Mouse (Mus musculus): Measurements from ENCODE around the gene Alb. TPM values are rescaled to one million over a fixed set of nuclear protein-coding genes. Genes with fewer than 3 reads are reported as not detected.

Gene Alb
- polyA plus RNA-seq, 1 experiment = 1.2 TPM

GRCm38 (mm10) chr5:90447577-90447976 is 13.1 kb upstream of the Alb start:
- no peak overlapping the region for H3K27ac ChIP-seq (ENCODE audit: insufficient read depth, low read length)
- no peak for DNase-seq (ENCODE audit: low read depth in 1 of 2, low spot score in 2 of 2)
- H3K4me3 ChIP-seq (ENCODE audit: extremely low read depth, insufficient read depth, insufficient read length) = no peak overlapping the region

GRCm38 (mm10) chr5:90449961-90450360 is 10.7 kb upstream of the Alb start:
- no peak for DNase-seq (ENCODE audit: low read depth in 1 of 2, low spot score in 2 of 2)
- no peak for TF ChIP-seq POLR2A (IDR thresholded peaks at IDR 0.05; ENCODE audit: low read depth, low read length)
- H3K27ac ChIP-seq (ENCODE audit: insufficient read depth, low read length) = no peak overlapping the region
- H3K4me1 ChIP-seq (ENCODE audit: control insufficient read depth, insufficient read depth, insufficient read length) = peaks cover 2% of the 10 kb centered on the region
- H3K36me3 ChIP-seq (ENCODE audit: control insufficient read depth, insufficient read depth, low read length) = no peaks in the 10 kb centered on the region
- H3K4me3 ChIP-seq (ENCODE audit: extremely low read depth, insufficient read depth, insufficient read length) = no peak overlapping the region
- H3K27me3 ChIP-seq (ENCODE audit: control insufficient read depth, insufficient read depth, low read length) = no peaks in the 10 kb centered on the region
- 87% methylated on average over 5 of the region's 5 CpGs for WGBS

More at GRCm38 (mm10) chr5:90447577-90447976, 13.1 kb upstream of the Alb start:
- Histone ChIP-seq H3K4me1 (ENCODE audit: control insufficient read depth, insufficient read depth, insufficient read length) (no peaks in the 10 kb centered on the region), H3K27me3 (ENCODE audit: control insufficient read depth, insufficient read depth, low read length) (no peaks in the 10 kb centered on the region), H3K36me3 (ENCODE audit: control insufficient read depth, insufficient read depth, low read length) (no peaks in the 10 kb centered on the region)
- TF ChIP-seq POLR2A (IDR thresholded peaks at IDR 0.05; ENCODE audit: low read depth, low read length) = no peak
- no peak for TF ChIP-seq CTCF (IDR thresholded peaks at IDR 0.05; ENCODE audit: extremely low read depth, insufficient read depth, insufficient read length, insufficient replicate concordance)
- 87% methylated on average over 3 of the region's 3 CpGs for WGBS

GRCm38 (mm10) chr5:90452711-90453110 is 8.0 kb upstream of the Alb start:
- Histone ChIP-seq H3K36me3 (ENCODE audit: control insufficient read depth, insufficient read depth, low read length) (no peaks in the 10 kb centered on the region), H3K27ac (ENCODE audit: insufficient read depth, low read length) (no peak overlapping the region), H3K27me3 (ENCODE audit: control insufficient read depth, insufficient read depth, low read length) (no peaks in the 10 kb centered on the region), H3K4me1 (ENCODE audit: control insufficient read depth, insufficient read depth, insufficient read length) (peaks cover 2% of the 10 kb centered on the region), H3K4me3 (ENCODE audit: extremely low read depth, insufficient read depth, insufficient read length) (no peak overlapping the region)
- TF ChIP-seq CTCF (IDR thresholded peaks at IDR 0.05; ENCODE audit: extremely low read depth, insufficient read depth, insufficient read length, insufficient replicate concordance) (no peak), POLR2A (IDR thresholded peaks at IDR 0.05; ENCODE audit: low read depth, low read length) (no peak)
- no peak for DNase-seq (ENCODE audit: low read depth in 1 of 2, low spot score in 2 of 2)
- WGBS = 27% methylated on average over 4 of the region's 4 CpGs

DNA sequence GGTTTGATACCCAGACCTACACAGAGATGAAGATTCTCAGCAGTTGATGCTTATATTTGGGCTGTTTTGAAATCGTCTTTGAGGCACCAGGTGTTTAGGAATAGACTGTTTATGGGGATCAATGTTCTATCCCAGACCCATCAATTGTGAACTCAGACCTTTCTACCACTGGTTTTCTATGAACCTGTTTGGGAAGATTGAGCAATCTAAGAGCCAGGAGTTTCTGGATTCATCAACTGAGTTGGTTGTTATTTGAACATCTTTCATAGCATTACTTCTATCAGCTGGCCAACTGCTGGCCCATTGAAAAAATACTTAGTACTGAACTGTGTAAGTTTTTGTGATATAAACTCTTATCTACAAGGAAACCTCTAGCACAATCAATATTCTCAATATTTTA is 3.5 kb upstream of the Alb start:
- WGBS = 78% methylated on average over 1 of the region's 1 CpGs
- no peak overlapping the region for H3K27ac ChIP-seq (ENCODE audit: insufficient read depth, low read length)
- DNase-seq (ENCODE audit: low read depth in 1 of 2, low spot score in 2 of 2) = no peak
- no peak for TF ChIP-seq POLR2A (IDR thresholded peaks at IDR 0.05; ENCODE audit: low read depth, low read length)
- TF ChIP-seq CTCF (IDR thresholded peaks at IDR 0.05; ENCODE audit: extremely low read depth, insufficient read depth, insufficient read length, insufficient replicate concordance) = no peak
- no peaks in the 10 kb centered on the region for H3K27me3 ChIP-seq (ENCODE audit: control insufficient read depth, insufficient read depth, low read length)
- H3K4me3 ChIP-seq (ENCODE audit: extremely low read depth, insufficient read depth, insufficient read length) = no peak overlapping the region
- H3K4me1 ChIP-seq (ENCODE audit: control insufficient read depth, insufficient read depth, insufficient read length) = peaks cover 2% of the 10 kb centered on the region
- no peaks in the 10 kb centered on the region for H3K36me3 ChIP-seq (ENCODE audit: control insufficient read depth, insufficient read depth, low read length)

DNA sequence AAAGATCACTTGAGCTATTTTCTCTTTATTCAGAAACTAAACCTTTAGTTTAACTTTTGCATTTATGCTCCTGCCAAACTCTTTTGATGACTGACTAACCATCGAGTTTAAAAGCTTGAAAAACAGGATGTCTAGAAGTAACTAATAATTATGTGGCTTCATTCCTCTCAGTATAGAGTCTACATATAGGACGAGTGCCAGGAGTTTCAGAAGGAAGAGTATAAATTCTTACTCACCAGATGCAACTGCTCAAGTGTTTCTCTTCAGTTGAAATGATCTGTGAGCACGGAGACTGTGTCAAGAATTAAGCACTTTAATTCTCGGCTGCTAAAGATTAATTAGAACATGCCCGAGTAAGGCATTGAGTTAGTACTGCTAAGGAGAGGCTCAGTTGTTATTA is 2.0 kb upstream of the Alb start:
- Histone ChIP-seq H3K4me3 (ENCODE audit: extremely low read depth, insufficient read depth, insufficient read length) (no peak overlapping the region), H3K36me3 (ENCODE audit: control insufficient read depth, insufficient read depth, low read length) (no peaks in the 10 kb centered on the region), H3K27ac (ENCODE audit: insufficient read depth, low read length) (no peak overlapping the region), H3K4me1 (ENCODE audit: control insufficient read depth, insufficient read depth, insufficient read length) (no peaks in the 10 kb centered on the region), H3K27me3 (ENCODE audit: control insufficient read depth, insufficient read depth, low read length) (no peaks in the 10 kb centered on the region)
- DNase-seq (ENCODE audit: low read depth in 1 of 2, low spot score in 2 of 2) = no peak
- TF ChIP-seq POLR2A (IDR thresholded peaks at IDR 0.05; ENCODE audit: low read depth, low read length) (no peak), CTCF (IDR thresholded peaks at IDR 0.05; ENCODE audit: extremely low read depth, insufficient read depth, insufficient read length, insufficient replicate concordance) (no peak)
- WGBS = 74% methylated on average over 5 of the region's 5 CpGs

DNA sequence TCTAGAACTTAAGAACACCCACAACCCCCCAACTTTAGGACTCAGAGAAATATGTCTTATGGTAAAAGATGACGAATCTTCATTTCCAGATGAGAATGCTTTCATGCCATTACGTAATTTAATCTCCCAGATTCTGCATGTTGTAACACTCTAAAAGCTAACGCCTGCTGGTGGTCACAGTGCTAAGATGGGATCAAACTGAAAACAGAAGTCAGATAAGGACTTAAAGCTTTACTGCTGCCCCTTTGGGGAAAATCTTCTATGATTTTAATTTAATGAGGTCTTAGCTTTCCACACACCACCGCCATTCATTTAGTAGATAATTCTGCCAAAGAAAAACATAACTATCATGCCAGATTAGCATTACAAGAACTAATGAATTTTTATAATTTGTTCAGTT is 6.1 kb downstream of the Alb start:
- no peaks in the 10 kb centered on the region for H3K36me3 ChIP-seq (ENCODE audit: control insufficient read depth, insufficient read depth, low read length)
- TF ChIP-seq CTCF (IDR thresholded peaks at IDR 0.05; ENCODE audit: extremely low read depth, insufficient read depth, insufficient read length, insufficient replicate concordance) = no peak
- no peak for TF ChIP-seq POLR2A (IDR thresholded peaks at IDR 0.05; ENCODE audit: low read depth, low read length)
- DNase-seq (ENCODE audit: low read depth in 1 of 2, low spot score in 2 of 2) = no peak
- no peak overlapping the region for H3K4me3 ChIP-seq (ENCODE audit: extremely low read depth, insufficient read depth, insufficient read length)
- H3K27ac ChIP-seq (ENCODE audit: insufficient read depth, low read length) = no peak overlapping the region
- H3K4me1 ChIP-seq (ENCODE audit: control insufficient read depth, insufficient read depth, insufficient read length) = no peaks in the 10 kb centered on the region
- no peaks in the 10 kb centered on the region for H3K27me3 ChIP-seq (ENCODE audit: control insufficient read depth, insufficient read depth, low read length)
- WGBS = 86% methylated on average over 4 of the region's 4 CpGs

DNA sequence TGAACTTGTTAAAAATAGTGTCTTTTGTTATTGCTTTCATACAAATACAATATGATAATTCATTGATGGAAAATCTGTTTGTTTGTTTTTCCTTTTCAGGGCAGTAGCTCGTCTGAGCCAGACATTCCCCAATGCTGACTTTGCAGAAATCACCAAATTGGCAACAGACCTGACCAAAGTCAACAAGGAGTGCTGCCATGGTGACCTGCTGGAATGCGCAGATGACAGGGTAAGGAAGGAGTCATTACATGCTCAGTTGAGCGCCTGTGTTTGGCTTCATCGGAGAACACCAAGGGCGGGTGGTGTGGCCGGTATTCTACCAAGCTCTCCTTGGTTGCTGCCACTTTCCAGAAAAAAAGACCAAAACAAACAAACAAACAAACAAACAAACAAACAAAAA is 6.5 kb downstream of the Alb start:
- DNase-seq (ENCODE audit: low read depth in 1 of 2, low spot score in 2 of 2) = no peak
- 85% methylated on average over 6 of the region's 6 CpGs for WGBS
- Histone ChIP-seq H3K4me1 (ENCODE audit: control insufficient read depth, insufficient read depth, insufficient read length) (no peaks in the 10 kb centered on the region), H3K27me3 (ENCODE audit: control insufficient read depth, insufficient read depth, low read length) (no peaks in the 10 kb centered on the region), H3K27ac (ENCODE audit: insufficient read depth, low read length) (no peak overlapping the region), H3K36me3 (ENCODE audit: control insufficient read depth, insufficient read depth, low read length) (no peaks in the 10 kb centered on the region), H3K4me3 (ENCODE audit: extremely low read depth, insufficient read depth, insufficient read length) (no peak overlapping the region)
- TF ChIP-seq CTCF (IDR thresholded peaks at IDR 0.05; ENCODE audit: extremely low read depth, insufficient read depth, insufficient read length, insufficient replicate concordance) = no peak
- TF ChIP-seq POLR2A (IDR thresholded peaks at IDR 0.05; ENCODE audit: low read depth, low read length) = no peak

All from spleen, adult 2 months (tissue).